Comparison of ENCODE assay signal across 8 mouse cellular contexts in genomic region chr5:109555676-109556571, GRCm38 (mm10). TPM values are rescaled to one million over a fixed set of nuclear protein-coding genes. Genes with fewer than 3 reads are reported as not detected.
A peak's percentile ranks its signal among the peaks of the same experiment; 100 is the strongest.
DNase-seq lines count a peak whose midpoint lies in the region; ATAC-seq and TF ChIP-seq lines count a peak whose summit lies in the region.

No protein-coding gene starts in this region.

- peaks cover 30% of the 10 kb centered on the region; the same call in 1 of the 2 replicates for H3K36me3 ChIP-seq in ES-E14 (ENCODE audit: control insufficient read depth, insufficient read depth, low read length, poor library complexity, severe bottlenecking)
- H3K36me3 ChIP-seq in embryonic facial prominence, embryonic 13.5 days: peaks cover 33% of the 10 kb centered on the region
- peaks cover 29% of the 10 kb centered on the region for H3K36me3 ChIP-seq in midbrain, embryonic 13.5 days

- in situ Hi-C loops in ES-E14 (cut with MboI; ENCODE audit: low sequenced_read_pairs in 2 of 2, unreplicated experiment in 2 of 2): no loop called here

- H3K4me2 ChIP-seq in embryonic facial prominence, embryonic 13.5 days: peak overlapping the region; percentile 59
- peak overlapping the region; percentile 52 for H3K4me2 ChIP-seq in midbrain, embryonic 13.5 days (replicated peaks)

- peak overlapping the region; percentile 100 for H3K27ac ChIP-seq in ES-E14 (ENCODE audit: insufficient read depth, low read depth, low read length, poor library complexity, severe bottlenecking)
- peak overlapping the region; percentile 91; the same call in 1 of the 2 replicates for H3K27ac ChIP-seq in embryonic facial prominence, embryonic 13.5 days
- H3K27ac ChIP-seq in midbrain, embryonic 13.5 days: peak overlapping the region; percentile 94

- H3K4me3 ChIP-seq in ES-E14 (ENCODE audit: insufficient read depth in 1 of 2, low read depth in 1 of 2, low read length in 2 of 2, poor library complexity in 1 of 2, severe bottlenecking in 1 of 2): peak overlapping the region; percentile 59 to 73
- peak overlapping the region; percentile 68 for H3K4me3 ChIP-seq in embryonic facial prominence, embryonic 13.5 days
- H3K4me3 ChIP-seq in midbrain, embryonic 13.5 days (replicated peaks): peak overlapping the region; percentile 60

- ATAC-seq in frontal cortex, adult (ENCODE audit: low TSS enrichment): no peak
- no peak for ATAC-seq in embryonic facial prominence, embryonic 13.5 days (ENCODE audit: insufficient number of reproducible peaks, insufficient read depth, low FRiP score, low TSS enrichment, low read depth)
- peak; percentile 26; the same call in 1 of the 2 replicates for ATAC-seq in midbrain, embryonic 13.5 days

- H3K9me3 ChIP-seq in ES-E14 (ENCODE audit: control insufficient read depth, insufficient read depth, low read depth, low read length): no peaks in the 10 kb centered on the region
- H3K9me3 ChIP-seq in embryonic facial prominence, embryonic 13.5 days: peaks cover 57% of the 10 kb centered on the region
- H3K9me3 ChIP-seq in midbrain, embryonic 13.5 days: peaks cover 47% of the 10 kb centered on the region

- H3K27me3 ChIP-seq in embryonic facial prominence, embryonic 13.5 days: no peaks in the 10 kb centered on the region
- H3K27me3 ChIP-seq in midbrain, embryonic 13.5 days: no peaks in the 10 kb centered on the region

- H3K9ac ChIP-seq in ES-E14 (ENCODE audit: insufficient read depth, low read depth, low read length, poor library complexity, severe bottlenecking): peak overlapping the region; percentile 84
- H3K9ac ChIP-seq in embryonic facial prominence, embryonic 13.5 days: no peak overlapping the region
- H3K9ac ChIP-seq in midbrain, embryonic 13.5 days (replicated peaks): no peak overlapping the region

- H3K4me1 ChIP-seq in ES-E14 (ENCODE audit: control insufficient read depth in 2 of 2, insufficient read depth in 2 of 2, low read length in 2 of 2, poor library complexity in 1 of 2): 0 out of 4 replicates have a peak, but pooled peaks cover 0 to 3% of the 10 kb centered on the region in 2 experiments
- no peaks in the 10 kb centered on the region for H3K4me1 ChIP-seq in embryonic facial prominence, embryonic 13.5 days
- H3K4me1 ChIP-seq in midbrain, embryonic 13.5 days (replicated peaks): no peaks in the 10 kb centered on the region

- 81% methylated on average over 54 of the region's 54 CpGs for WGBS in embryonic facial prominence, embryonic 13.5 days
- WGBS in midbrain, embryonic 13.5 days: 78% methylated on average over 54 of the region's 54 CpGs

- peak; percentile 65 to 76 for DNase-seq in frontal cortex, postnatal 10 days (ENCODE audit: low spot score in 2 of 2)
- no peak for DNase-seq in ES-E14 (ENCODE audit: low read depth, low spot score)
- DNase-seq in heart, postnatal 4 days: peak; percentile 44
- DNase-seq in layer of hippocampus, postnatal 36 days: peak; percentile 25 to 32
- DNase-seq in thymus, postnatal 36 days: peak; percentile 14 to 54

TF ChIP-seq in ES-E14, 5 proteins besides CTCF, POLR2A, EP300 and RAD21:
- TF ChIP-seq CHD2 (IDR thresholded peaks at IDR 0.05; ENCODE audit: low read depth, low read length) (no peak), HCFC1 (IDR thresholded peaks at IDR 0.05; ENCODE audit: borderline replicate concordance, insufficient read depth, low read length) (0 out of 2 replicates have a peak, but pooled peaks have one; percentile 7)

RNA-seq across cellular contexts. Expression of gene Crlf2, which starts 2.9 kb away (rescaled TPM):
- total RNA-seq in ES-E14 (2012; rRNA removed): 18.4 and 19.9 TPM in 2 replicates
- polyA plus RNA-seq in embryonic facial prominence, embryonic 13.5 days (2015; fragmentation: Nextera tagmentation; extraction: Ambion mirVana): 6.7 and 7.3 TPM in 2 replicates
- total RNA-seq in heart, postnatal 4 days (2021): 10 to 100 TPM; 16.0 to 16.6 TPM
- 10 to 100 TPM; 22.8 to 27.5 TPM for total RNA-seq in layer of hippocampus, postnatal 36 days (2021)
- 7.7 and 8.9 TPM in 2 replicates for polyA plus RNA-seq in midbrain, embryonic 13.5 days (2015; fragmentation: Nextera tagmentation; extraction: Ambion mirVana)
